8 mouse cellular contexts compared by ENCODE assay signal in the genomic region with DNA sequence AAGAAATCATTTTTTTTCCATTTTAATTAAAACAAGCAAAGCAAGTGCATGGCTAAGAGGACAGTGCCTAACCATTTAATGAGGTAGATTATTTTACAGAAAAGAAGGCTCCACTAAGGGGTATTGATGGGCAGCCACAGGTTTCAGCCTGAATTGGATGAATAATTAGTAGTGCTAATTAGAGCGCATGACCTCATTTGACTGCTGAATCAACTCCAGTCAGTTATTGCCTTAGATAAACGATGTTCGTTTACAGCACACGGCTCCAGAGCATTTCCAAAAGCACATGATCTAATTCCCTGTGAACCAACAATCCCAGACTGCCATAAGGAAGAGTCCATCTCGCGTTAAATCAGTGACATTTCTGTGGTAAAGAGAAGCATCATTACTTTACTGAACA. TPM values are rescaled to one million over a fixed set of nuclear protein-coding genes. Genes with fewer than 3 reads are reported as not detected.
DNase-seq lines count a peak whose midpoint lies in the region; ATAC-seq lines count a peak whose summit lies in the region.

No protein-coding gene starts in this region.

- no peak for ATAC-seq in heart, embryonic 16.5 days (replicated peaks; ENCODE audit: extremely low read depth, insufficient read depth, low FRiP score)
- ATAC-seq in hindbrain, embryonic 14.5 days (ENCODE audit: low FRiP score): no peak
- ATAC-seq in midbrain, embryonic 13.5 days: peak; percentile 28; the same call in 1 of the 2 replicates

- H3K4me3 ChIP-seq in heart, embryonic 16.5 days (ENCODE audit: low read length): peak overlapping the region; percentile 56
- H3K4me3 ChIP-seq in hindbrain, embryonic 14.5 days (replicated peaks; ENCODE audit: low read length): no peak overlapping the region
- H3K4me3 ChIP-seq in midbrain, embryonic 13.5 days (replicated peaks): peak overlapping the region; percentile 49

- DNase-seq in heart, postnatal 4 days: no peak
- peak; percentile 49 for DNase-seq in brain, adult 2 months (ENCODE audit: low read depth, low spot score)
- no peak for DNase-seq in hindbrain, embryonic 14.5 days (ENCODE audit: low spot score)
- DNase-seq in ovary, postnatal 14 days (ENCODE audit: low spot score): no peak
- no peak for DNase-seq in cerebellum, postnatal 10 days
- no peak for DNase-seq in testis, postnatal 14 days (ENCODE audit: low spot score)

- peaks cover 5% of the 10 kb centered on the region for H3K4me1 ChIP-seq in heart, embryonic 16.5 days (ENCODE audit: control insufficient read depth, insufficient read depth, low read length)
- no peaks in the 10 kb centered on the region for H3K4me1 ChIP-seq in hindbrain, embryonic 14.5 days (replicated peaks; ENCODE audit: control insufficient read depth, insufficient read depth, low read length)
- H3K4me1 ChIP-seq in midbrain, embryonic 13.5 days (replicated peaks): peaks cover 5% of the 10 kb centered on the region; the same call in 1 of the 2 replicates

- H3K36me3 ChIP-seq in heart, embryonic 16.5 days (ENCODE audit: control insufficient read depth, insufficient read depth): no peaks in the 10 kb centered on the region
- no peaks in the 10 kb centered on the region for H3K36me3 ChIP-seq in hindbrain, embryonic 14.5 days (replicated peaks; ENCODE audit: control insufficient read depth, insufficient read depth)
- no peaks in the 10 kb centered on the region for H3K36me3 ChIP-seq in midbrain, embryonic 13.5 days

- H3K27me3 ChIP-seq in heart, embryonic 16.5 days (ENCODE audit: control insufficient read depth, insufficient read depth, low read length): no peaks in the 10 kb centered on the region
- no peaks in the 10 kb centered on the region for H3K27me3 ChIP-seq in hindbrain, embryonic 14.5 days (ENCODE audit: control insufficient read depth, insufficient read depth, low read length)
- H3K27me3 ChIP-seq in midbrain, embryonic 13.5 days: 0 out of 2 replicates have a peak, but pooled peaks cover 4% of the 10 kb centered on the region

- H3K9ac ChIP-seq in heart, embryonic 16.5 days (ENCODE audit: low read length): peak overlapping the region; percentile 68; the same call in 1 of the 2 replicates
- peak overlapping the region; percentile 32; the same call in 1 of the 2 replicates for H3K9ac ChIP-seq in hindbrain, embryonic 14.5 days
- H3K9ac ChIP-seq in midbrain, embryonic 13.5 days (replicated peaks): no peak overlapping the region

- H3K4me2 ChIP-seq in heart, embryonic 16.5 days (ENCODE audit: low read depth, low read length): peak overlapping the region; percentile 69
- peak overlapping the region; percentile 69 for H3K4me2 ChIP-seq in hindbrain, embryonic 14.5 days (replicated peaks)
- peak overlapping the region; percentile 76 for H3K4me2 ChIP-seq in midbrain, embryonic 13.5 days (replicated peaks)

- no peak overlapping the region for H3K27ac ChIP-seq in heart, embryonic 16.5 days (ENCODE audit: low read length)
- no peak overlapping the region for H3K27ac ChIP-seq in hindbrain, embryonic 14.5 days
- no peak overlapping the region for H3K27ac ChIP-seq in midbrain, embryonic 13.5 days

- WGBS in heart, embryonic 16.5 days: 56% methylated on average over 6 of the region's 6 CpGs
- 57% methylated on average over 6 of the region's 6 CpGs for WGBS in hindbrain, embryonic 14.5 days
- 74% methylated on average over 6 of the region's 6 CpGs for WGBS in midbrain, embryonic 13.5 days

- H3K9me3 ChIP-seq in heart, embryonic 16.5 days (replicated peaks; ENCODE audit: control insufficient read depth, low read length): no peaks in the 10 kb centered on the region
- H3K9me3 ChIP-seq in hindbrain, embryonic 14.5 days (ENCODE audit: control insufficient read depth, low read length): no peaks in the 10 kb centered on the region
- no peaks in the 10 kb centered on the region for H3K9me3 ChIP-seq in midbrain, embryonic 13.5 days

RNA-seq across cellular contexts. Expression of a gene that starts 11.1 kb away (rescaled TPM):
- polyA plus RNA-seq in heart, embryonic 16.5 days (2015; fragmentation: Nextera tagmentation; extraction: Ambion mirVana): 10.5 and 11.3 TPM in 2 replicates
- total RNA-seq in heart, postnatal 4 days (2021): 10 to 100 TPM; 10.4 to 10.6 TPM
- 1.2 and 2.0 TPM in 2 replicates for polyA plus RNA-seq in hindbrain, embryonic 14.5 days (2014; fragmentation: Nextera tagmentation; extraction: Ambion mirVana)
- 1.3 TPM in 2 replicates for polyA plus RNA-seq in midbrain, embryonic 13.5 days (2015; fragmentation: Nextera tagmentation; extraction: Ambion mirVana)

RNA-seq across cellular contexts. Expression of a gene that starts 42.9 kb away (rescaled TPM):
- 61.6 and 61.7 TPM in 2 replicates for polyA plus RNA-seq in heart, embryonic 16.5 days (2015; fragmentation: Nextera tagmentation; extraction: Ambion mirVana)
- total RNA-seq in heart, postnatal 4 days (2021): 100 to 1,000 TPM; 116 to 133 TPM
- 1.7 and 4.8 TPM in 2 replicates for polyA plus RNA-seq in hindbrain, embryonic 14.5 days (2014; fragmentation: Nextera tagmentation; extraction: Ambion mirVana)
- polyA plus RNA-seq in midbrain, embryonic 13.5 days (2015; fragmentation: Nextera tagmentation; extraction: Ambion mirVana): 0.89 and 1.9 TPM in 2 replicates

Comparison
In these comparisons a context has a peak if more than half of its experiments do, and no peak if none do; other contexts are left out.
1. RNA of a gene that starts 42.9 kb away (polyA plus RNA-seq): 61.6 to 61.7 TPM in heart, embryonic 16.5 days; 1.7 to 4.8 TPM in hindbrain, embryonic 14.5 days and 0.89 to 1.9 TPM in midbrain, embryonic 13.5 days; every median in the first group is over 10 times any median in the second.
2. Peak in every context shown above with its lines, with median percentiles within 50 percentile points of each other: H3K4me2 ChIP-seq.